Mouse (Mus musculus) erythroblast, embryonic 14.5 days (primary cell): ENCODE data around the gene Vwa3a.

ENCODE experiments used
- GATA1 ChIP-seq: IDR thresholded peaks from 2 replicates; pipeline ENCODE4 v1.6.1; 2012; ENCODE audit warnings: low read length, inconsistent platforms, mixed read lengths
- TAL1 ChIP-seq: IDR thresholded peaks from 3 replicates; pipeline ENCODE4 v1.6.1; 2012; ENCODE audit warnings: low read length, inconsistent platforms, mixed read lengths

DNA sequence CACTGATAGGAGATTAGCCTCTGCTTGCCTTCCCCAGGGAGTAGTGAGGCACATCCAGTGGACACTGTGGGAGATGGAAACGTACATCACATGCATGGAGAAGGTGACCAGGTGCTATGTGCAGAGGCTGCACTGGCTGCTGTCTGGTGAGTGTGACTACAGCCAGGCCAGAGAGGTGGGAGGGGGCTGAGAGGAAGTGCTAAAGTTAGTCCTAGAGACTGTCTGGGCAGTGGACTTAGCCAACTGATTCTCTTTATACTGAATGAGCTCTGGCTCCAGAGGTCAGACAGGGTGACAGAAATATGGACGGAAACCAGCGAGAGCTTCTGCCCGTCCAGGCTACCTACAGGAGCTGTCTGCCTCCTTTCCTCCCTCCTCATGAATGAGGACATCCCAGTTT lies 56.4 kb downstream of the Vwa3a start:
- no peak for TF ChIP-seq TAL1
- no peak for TF ChIP-seq GATA1
